Mouse (Mus musculus) CD4-positive, CD25-positive, alpha-beta regulatory T cell, adult 2 months (primary cell): ENCODE measurements around the gene Gm28729.
A peak's percentile ranks its signal among the peaks of the same experiment; 100 is the strongest.
"Not testable (repeated sequence)": the region's sequence is repeated elsewhere in the genome, so short reads cannot be mapped to it uniquely, and the experiment has no call there.

Experiments
- DNase-seq: peaks from one replicate; pipeline ENCODE4 v3.0.0-alpha.2; 2012; ENCODE audit warnings: low read depth, low spot score

Gene Gm28729

GRCm38 (mm10) chr9:96524972-96525506 lies at the start of gene Gm28729:
TSS of gene Gm28729 (minus strand) at chr9:96525264.
- no peak for DNase-seq

DNA sequence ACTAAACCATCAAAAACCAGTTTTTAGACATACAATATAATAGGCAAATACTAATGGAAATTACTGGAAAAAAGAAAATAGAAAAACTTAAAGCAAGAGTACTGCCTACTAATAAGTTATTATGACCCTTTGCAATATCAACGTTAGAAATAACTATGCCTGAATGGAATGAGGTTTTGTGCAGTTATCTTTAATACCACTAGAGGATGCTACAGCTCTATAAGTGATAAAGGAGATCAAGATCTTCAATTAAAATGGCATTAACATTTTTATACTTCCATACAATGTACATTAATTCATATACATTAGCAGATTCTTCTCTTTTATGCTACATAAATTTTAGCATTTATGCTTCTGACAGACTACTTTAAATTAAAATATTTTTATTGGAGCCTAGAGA lies 48.2 kb upstream of the Gm28729 start:
- peak; percentile 65 for DNase-seq

DNA sequence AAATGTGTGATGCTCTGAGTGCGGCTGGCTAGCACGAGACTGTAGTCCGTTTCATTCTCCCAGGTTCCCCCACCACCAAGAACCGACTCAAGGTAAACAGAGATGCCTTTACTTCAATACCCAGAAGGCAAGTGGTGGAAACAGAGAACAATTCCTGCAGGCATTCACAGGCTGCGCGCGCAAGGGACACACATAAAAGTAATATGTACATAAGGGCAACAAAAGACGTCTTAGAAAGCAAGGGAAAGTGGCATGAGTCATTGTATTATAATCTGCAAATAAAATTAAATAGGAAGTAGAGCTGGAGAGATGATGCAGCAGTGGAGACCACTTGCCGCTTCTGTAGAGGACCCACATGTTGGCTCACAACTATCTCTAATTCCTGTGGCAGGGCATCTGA lies 47.7 kb upstream of the Gm28729 start:
- DNase-seq: no peak

GRCm38 (mm10) chr9:96566470-96566996 lies 41.5 kb upstream of the Gm28729 start:
- DNase-seq: no peak

DNA sequence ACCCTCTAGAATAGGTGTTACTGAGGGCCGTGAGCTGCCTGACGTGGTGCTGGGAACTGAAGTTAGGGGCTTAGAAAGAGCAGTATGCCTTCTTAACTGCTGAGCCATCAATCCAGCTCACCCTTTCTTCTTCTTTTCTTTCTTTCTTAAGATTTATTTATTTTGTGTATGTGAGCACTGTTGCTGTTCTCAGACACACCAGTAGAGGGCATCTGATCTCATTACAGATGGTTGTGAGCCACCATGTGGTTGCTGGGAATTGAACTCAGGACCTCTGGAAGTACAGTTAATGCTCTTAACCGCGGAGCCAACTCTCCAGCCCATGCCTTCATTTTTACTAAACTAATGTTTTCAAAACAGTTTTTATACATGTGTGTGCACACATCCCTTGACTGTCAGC lies 38.4 kb upstream of the Gm28729 start:
- no peak for DNase-seq

DNA sequence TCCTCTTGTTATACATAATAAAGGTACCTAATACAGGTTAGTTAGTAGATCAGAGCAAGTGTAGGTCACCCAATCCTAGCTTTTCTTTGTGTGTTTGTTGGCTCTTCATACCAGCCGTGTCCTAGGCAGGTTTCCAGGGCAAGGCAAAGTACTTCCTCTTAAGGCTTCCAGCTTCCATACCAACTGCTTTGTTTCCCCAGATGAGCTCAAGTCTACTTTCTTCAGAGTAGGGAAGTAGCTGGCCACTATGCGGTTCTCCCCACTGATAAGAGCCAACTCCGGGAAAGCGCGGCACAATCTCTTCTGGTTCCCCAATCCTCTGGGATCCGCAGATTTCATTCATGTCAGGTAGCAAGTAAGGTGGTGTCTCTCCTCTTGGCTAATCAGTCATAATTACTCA lies 34.1 kb upstream of the Gm28729 start:
- no peak for DNase-seq

GRCm38 (mm10) chr9:96558594-96558993 lies 33.5 kb upstream of the Gm28729 start:
- no peak for DNase-seq

DNA sequence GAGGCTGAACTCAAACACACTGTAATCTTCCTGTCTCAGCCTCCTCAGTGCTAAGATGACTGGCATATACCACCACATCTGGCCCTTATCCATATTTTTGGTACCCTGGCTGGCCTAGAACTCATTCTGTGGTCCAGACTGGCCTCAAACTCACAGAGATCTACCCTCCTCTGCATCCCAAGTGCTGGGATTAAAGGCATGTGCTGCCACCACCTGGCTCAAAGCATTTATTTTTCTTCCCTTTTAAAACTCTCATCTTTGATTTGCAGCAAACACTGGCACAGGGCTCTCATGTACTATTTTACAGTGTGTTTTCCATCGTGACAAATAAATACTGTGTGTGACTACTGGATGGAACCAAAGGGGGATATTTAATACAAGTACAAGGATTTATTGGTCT lies 29.0 kb upstream of the Gm28729 start:
- DNase-seq: no peak

DNA sequence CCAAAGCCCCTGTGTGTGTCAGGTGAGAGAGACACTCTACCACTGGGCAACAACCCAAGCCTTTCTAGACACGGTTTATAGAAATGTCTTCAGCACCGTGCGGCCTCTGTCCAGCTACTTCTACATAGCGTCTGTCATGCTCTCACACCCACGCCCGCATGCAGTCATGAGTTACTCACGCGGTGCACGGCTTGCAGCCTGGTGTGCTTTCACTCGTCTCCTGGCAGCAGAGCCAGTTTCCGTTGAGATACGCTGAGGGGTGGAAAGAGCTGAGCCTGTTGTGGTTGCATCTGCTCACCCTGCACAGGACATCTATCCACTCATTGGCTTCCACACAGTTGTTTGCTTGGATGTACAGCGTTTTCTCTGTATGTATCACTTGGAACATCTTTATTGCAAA lies 20.3 kb upstream of the Gm28729 start:
- DNase-seq: peak; percentile 15

DNA sequence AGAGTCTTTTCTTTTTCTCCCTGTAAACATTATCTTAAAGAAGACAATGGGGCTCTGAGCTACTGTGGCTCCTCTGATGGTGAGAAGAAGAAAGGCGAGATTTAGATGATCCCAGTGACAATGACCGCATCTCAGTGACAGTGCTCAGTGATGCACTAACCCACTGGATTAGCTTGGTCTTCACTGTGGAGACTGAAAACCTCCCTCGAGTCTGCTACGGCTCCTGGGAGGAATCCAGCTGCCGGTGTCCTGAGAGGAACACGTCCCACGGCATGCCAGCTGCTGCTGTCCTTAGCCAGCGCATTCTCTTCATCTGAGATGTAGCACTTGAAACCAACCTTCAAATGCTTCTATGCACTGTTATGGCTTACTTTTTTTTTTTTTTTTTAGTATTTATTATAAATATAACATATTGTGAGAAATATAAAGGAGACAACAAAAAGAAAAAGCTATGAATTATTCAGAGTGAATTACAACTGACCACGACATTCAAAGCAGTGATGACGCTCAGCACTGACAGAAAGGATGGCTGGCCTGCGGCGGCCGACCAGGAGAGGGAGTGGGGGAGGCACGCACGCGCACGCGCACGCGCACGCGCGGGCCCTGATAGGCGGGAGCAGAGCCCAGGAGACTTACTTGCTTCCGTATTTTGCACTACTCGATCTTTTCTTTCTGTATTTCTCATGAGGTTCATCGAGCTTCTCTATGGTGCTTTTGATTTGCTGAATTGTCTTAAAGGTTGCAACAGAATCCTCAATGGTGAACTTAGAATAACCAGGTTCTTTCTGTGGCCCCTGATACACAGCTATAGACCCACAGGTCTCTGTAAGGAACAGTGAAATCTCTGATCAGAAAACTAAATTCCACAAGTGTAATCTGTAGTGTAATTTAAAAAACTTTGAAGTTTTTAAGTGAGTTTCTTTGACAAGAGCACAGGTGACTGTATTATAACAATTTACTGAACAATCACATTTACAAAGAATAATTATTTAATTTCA lies 18.9 kb upstream of the Gm28729 start:
- peak; percentile 68 for DNase-seq

DNA sequence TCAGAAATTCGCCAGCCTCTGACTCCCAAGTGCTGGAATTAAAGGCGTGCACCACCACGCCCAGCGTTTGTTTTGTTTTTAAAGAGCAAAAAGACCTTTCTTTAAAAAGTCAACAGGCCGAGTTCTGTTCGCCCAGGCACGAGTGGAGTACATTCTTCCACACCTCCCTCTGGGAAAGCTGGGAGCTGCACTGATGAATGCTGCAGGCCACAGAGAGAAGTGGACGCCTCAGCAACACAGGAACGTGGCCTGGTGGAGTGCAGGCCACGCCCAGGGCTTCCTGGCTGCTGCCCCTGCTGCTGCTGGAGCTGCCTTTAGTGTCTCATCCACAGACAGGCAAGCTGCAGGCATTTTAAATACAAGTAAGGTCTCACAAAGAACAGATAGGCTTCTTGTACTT lies 13.9 kb upstream of the Gm28729 start:
- DNase-seq: no peak

- DNase-seq: no peak
Measured at GRCm38 (mm10) chr9:96537615-96537919, 12.5 kb upstream of the Gm28729 start.

GRCm38 (mm10) chr9:96536895-96537614 lies 12.0 kb upstream of the Gm28729 start:
- DNase-seq: peak; percentile 50

DNA sequence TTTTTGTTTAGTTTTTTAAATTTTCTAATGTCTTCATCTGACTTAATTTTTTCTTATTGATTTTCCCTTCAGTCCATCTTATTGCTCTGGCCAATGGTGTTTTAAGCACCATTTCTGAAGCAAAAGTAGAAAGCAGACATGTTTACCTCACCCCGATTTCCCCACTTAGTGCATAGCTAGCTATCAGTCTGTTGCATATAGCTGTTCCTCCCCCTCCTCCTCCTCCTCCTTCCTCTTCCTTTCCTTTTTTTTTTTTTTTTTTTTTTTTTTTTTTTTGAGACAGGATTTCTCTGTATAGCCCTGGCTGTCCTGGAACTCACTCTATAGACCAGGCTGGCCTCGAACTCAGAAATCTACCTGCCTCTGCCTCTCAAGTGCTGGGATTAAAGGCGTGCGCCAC lies 11.0 kb upstream of the Gm28729 start:
- DNase-seq: not testable (repeated sequence)

GRCm38 (mm10) chr9:96535431-96535830 lies 10.4 kb upstream of the Gm28729 start:
- no peak for DNase-seq

DNA sequence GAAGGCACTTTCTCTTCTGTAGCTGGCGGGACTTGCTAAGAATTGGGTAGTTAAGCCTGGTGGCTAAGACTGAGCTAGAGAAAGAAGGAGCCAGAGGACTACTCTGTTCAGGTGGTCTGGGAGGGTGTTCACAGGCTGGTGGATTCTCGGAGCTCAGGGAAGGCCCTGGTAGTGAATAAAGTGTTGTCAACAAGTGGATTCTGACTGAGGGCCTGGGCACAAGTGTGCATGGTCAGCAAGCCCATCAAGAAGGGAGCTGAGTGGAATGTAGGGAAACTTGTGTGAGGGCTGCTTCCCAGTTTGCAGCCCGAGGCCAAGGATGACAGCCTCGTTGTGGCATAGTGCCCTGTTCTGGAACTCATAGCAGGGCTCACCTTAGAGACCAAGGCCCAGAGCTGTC lies 9.2 kb upstream of the Gm28729 start:
- no peak for DNase-seq

DNA sequence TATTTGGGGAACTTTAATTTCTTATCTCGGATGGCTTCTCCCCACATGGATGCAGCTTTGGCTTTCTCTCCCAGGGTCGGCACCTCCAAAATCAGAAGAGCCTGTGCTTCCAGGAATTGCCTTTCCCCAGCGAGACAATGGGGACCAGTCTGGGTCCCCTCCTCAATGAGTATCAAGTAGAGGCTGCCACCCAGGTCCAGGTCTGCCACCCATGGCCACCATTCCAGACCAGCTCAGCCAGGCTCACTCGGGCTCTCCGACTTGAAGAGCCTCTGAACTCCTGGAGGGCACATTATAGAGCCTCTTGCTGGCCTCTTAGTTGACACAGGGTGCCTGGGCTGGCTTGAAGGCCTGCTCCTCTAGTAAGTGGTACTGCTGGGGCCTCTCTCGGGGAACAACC lies 8.4 kb upstream of the Gm28729 start:
- no peak for DNase-seq

DNA sequence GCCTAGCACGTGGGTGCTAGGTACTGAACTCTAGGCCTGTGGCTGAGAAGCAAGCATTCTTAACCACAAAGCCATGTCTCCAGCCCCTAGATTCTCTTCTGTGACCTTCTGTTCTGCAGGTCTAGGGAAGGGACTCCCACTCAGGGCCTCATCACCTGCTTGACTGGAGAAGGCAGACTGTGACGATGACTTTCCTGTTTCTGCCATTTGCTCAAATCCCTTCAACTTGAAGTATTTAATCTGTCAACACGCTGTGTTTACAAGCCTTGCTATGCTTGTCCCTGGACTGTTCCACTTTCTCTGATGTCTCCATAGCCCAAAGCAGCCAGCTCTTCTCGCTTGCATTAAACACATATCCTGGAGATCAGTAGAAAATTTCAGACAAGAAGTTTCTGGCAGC lies 7.5 kb upstream of the Gm28729 start:
- DNase-seq: no peak

DNA sequence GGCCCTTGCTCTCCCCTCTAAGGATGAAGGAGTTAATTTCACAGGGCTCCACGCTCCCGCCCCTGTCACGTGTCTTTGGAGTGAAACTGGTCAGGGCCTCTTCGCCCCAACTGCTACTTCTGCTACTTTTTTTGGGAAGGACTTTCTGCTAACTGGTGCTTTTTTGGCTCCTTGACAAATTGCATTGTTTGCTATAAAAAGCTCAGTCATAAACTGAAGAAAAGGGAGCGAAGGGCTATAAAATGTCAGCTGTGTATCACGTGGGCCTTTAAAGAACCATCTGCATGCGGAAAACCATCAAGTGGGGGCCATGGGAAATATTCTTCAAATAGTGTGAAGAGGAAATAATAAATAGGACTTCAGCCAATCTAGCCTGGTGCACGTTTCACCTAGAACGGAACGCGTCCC lies 5.6 kb upstream of the Gm28729 start:
- DNase-seq: no peak

DNA sequence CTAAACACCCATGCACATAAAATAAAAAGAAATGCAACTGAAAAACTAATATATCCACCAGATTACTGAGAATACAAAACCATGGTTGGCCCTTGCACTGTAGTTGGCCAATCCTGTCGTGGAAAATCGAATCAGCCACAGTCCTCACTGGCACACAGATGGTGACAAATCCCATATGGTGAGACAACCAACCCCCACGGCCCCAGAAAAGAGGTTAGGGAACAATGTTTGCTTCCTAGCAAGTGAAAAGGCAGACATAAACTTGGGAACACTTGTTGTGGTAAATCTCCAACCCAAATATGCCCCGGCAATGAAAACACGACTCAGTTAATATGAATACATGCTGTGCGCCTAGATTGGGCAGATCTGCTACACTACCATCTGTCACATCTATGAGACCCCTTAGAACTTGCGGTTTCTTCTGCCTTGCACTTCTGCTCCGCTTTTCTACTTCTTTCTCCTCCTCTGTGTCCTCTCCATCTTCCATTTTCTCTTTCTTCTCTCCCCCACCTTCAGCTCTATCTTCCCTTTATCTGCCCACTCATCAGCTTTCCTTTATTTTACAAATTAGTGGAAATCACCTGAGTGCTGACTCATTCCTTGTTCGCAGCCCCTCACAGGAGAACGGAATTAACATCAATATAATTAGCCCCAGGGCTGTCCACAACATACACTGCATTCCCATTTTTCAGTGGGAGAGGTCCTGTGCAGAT lies 5.1 kb upstream of the Gm28729 start:
- DNase-seq: no peak

GRCm38 (mm10) chr9:96526011-96526410 lies 947 bp upstream of the Gm28729 start:
- no peak for DNase-seq

DNA sequence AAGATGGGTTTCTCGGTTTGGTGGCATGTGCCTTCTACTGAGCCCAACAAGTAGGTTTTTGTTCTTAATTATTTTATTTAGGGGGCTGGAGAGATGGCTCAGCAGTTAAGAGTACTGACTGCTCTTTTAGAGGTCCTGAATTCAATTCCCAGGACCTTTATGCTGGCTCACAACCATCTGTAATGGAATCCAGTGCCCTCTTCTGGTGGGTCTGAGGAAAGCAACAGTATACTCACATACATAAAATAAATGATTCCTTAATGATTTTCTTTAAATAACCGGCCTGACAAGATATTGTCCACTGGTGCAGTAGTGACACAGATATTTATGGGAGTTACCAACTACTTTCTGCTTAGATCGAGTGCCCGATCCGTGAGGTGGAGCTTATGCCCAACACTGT lies 1.9 kb downstream of the Gm28729 start:
- DNase-seq: no peak
